39 mouse cellular contexts compared by ENCODE assay signal in the genomic region with DNA sequence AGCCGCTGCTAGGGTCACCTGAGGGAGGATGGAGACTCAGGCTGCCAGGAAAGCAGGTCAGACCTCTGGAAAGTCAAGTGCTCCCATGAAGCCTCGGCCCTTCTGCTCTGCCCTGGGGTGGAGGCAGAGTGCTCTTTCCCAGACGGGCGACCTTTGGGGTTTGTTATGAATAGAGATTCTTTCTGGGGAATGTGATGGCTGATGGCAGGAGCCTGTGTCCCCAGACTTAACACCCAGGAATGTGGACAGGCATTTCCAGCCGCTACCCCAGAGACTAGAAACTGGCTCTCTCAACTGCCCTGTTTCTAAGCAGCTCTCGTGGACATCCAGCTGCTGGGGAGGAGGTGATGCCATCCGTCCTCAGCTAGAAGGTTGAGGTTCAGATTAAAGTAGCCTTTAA. TPM values are rescaled to one million over a fixed set of nuclear protein-coding genes. Genes with fewer than 3 reads are reported as not detected.
DNase-seq lines count a peak whose midpoint lies in the region; ATAC-seq and TF ChIP-seq lines count a peak whose summit lies in the region.
"Had no signal": no experiment of that assay in that cellular context is flagged by ENCODE, and none has a peak within 500 bp of the region (broad histone marks: within the 10 kb centered on the region; RNA-seq: fewer than 3 reads in every experiment).

No protein-coding gene starts in this region.

- no peaks in the 10 kb centered on the region for H3K27me3 ChIP-seq in lung, embryonic 16.5 days (ENCODE audit: control insufficient read depth, insufficient read depth, low read depth, low read length)
- H3K27me3 ChIP-seq: embryonic facial prominence, embryonic 13.5 days; forebrain, embryonic 12.5 days; limb, embryonic 15.5 days; liver, embryonic 13.5 days; lung, embryonic 15.5 days; midbrain, embryonic 13.5 days had no signal

- no peak for DNase-seq in layer of hippocampus, adult 2 months (ENCODE audit: low spot score in 2 of 2)
- DNase-seq in layer of hippocampus, postnatal 36 days, result no peak
- DNase-seq in lung, postnatal 36 days, result peak; percentile 74
- DNase-seq in cerebellum, postnatal 14 days, result no peak
- DNase-seq in thymus, postnatal 10 days (ENCODE audit: low spot score in 2 of 2), result no peak
- DNase-seq: adrenal gland, postnatal 10 days; B cell, adult 2 months; cerebellum, adult 9-10 months; gastrocnemius, postnatal 25 days; kidney, adult 18-20 months; kidney, postnatal 36 days; liver, embryonic 13.5 days; retina, postnatal 1 day; right cerebral cortex, postnatal 14 days; thymus, postnatal 4 days had no signal

- H3K4me2 ChIP-seq in lung, embryonic 16.5 days (ENCODE audit: low read depth, low read length), result no peak overlapping the region
- H3K4me2 ChIP-seq: embryonic facial prominence, embryonic 13.5 days; forebrain, embryonic 12.5 days; limb, embryonic 15.5 days; liver, embryonic 13.5 days; lung, embryonic 15.5 days; midbrain, embryonic 13.5 days had no signal

- 0 out of 2 replicates have a peak, but pooled peaks cover 3% of the 10 kb centered on the region for H3K4me1 ChIP-seq in embryonic fibroblast, embryonic 13.5 days (ENCODE audit: control insufficient read depth, insufficient read depth, low read length)
- H3K4me1 ChIP-seq in lung, embryonic 16.5 days (replicated peaks; ENCODE audit: control insufficient read depth, insufficient read depth, low read length), result no peaks in the 10 kb centered on the region
- H3K4me1 ChIP-seq: forebrain, embryonic 12.5 days; limb, embryonic 10.5 days; liver, embryonic 13.5 days; midbrain, embryonic 13.5 days had no signal

- no peak for TF ChIP-seq POLR2A in embryonic fibroblast, embryonic 13.5 days (IDR thresholded peaks at IDR 0.05; ENCODE audit: low read depth, low read length)

- no peak overlapping the region for H3K9ac ChIP-seq in lung, embryonic 16.5 days (ENCODE audit: low read length)
- H3K9ac ChIP-seq: embryonic facial prominence, embryonic 13.5 days; forebrain, embryonic 12.5 days; limb, embryonic 15.5 days; liver, embryonic 13.5 days; lung, embryonic 15.5 days; midbrain, embryonic 13.5 days had no signal

- H3K27ac ChIP-seq in layer of hippocampus, adult 2 months, result peak overlapping the region; percentile 57; the same call in 1 of the 2 replicates
- H3K27ac ChIP-seq in embryonic fibroblast, embryonic 13.5 days (ENCODE audit: insufficient read depth, low read length), result peak overlapping the region; percentile 70
- no peak overlapping the region for H3K27ac ChIP-seq in lung, embryonic 16.5 days (ENCODE audit: low read length)
- H3K27ac ChIP-seq: embryonic facial prominence, embryonic 13.5 days; forebrain, embryonic 12.5 days; limb, embryonic 10.5 days; limb, embryonic 15.5 days; liver, embryonic 13.5 days; lung, embryonic 15.5 days; midbrain, embryonic 13.5 days had no signal

- no peaks in the 10 kb centered on the region for H3K36me3 ChIP-seq in lung, embryonic 16.5 days (ENCODE audit: control insufficient read depth, insufficient read depth, low read length)
- H3K36me3 ChIP-seq: embryonic facial prominence, embryonic 13.5 days; forebrain, embryonic 12.5 days; limb, embryonic 10.5 days; limb, embryonic 15.5 days; liver, embryonic 13.5 days; lung, embryonic 15.5 days; midbrain, embryonic 13.5 days had no signal

- peak; percentile 74 for ATAC-seq in lung, embryonic 16.5 days (ENCODE audit: low read depth)
- ATAC-seq: hindbrain, embryonic 16.5 days; midbrain, embryonic 13.5 days had no signal

- no peaks in the 10 kb centered on the region for H3K9me3 ChIP-seq in lung, embryonic 16.5 days (ENCODE audit: control insufficient read depth, low read length)
- H3K9me3 ChIP-seq: embryonic facial prominence, embryonic 13.5 days; forebrain, embryonic 12.5 days; limb, embryonic 10.5 days; limb, embryonic 15.5 days; liver, embryonic 13.5 days; lung, embryonic 15.5 days; megakaryocyte, embryonic 14.5 days; midbrain, embryonic 13.5 days had no signal

- WGBS in lung, embryonic 16.5 days, result 18% methylated on average over 7 of the region's 7 CpGs

- no peak overlapping the region for H3K4me3 ChIP-seq in layer of hippocampus, adult 2 months
- no peak overlapping the region for H3K4me3 ChIP-seq in embryonic fibroblast, embryonic 13.5 days (ENCODE audit: insufficient read depth, low read length)
- no peak overlapping the region for H3K4me3 ChIP-seq in lung, embryonic 16.5 days (ENCODE audit: low read length)
- H3K4me3 ChIP-seq: embryonic facial prominence, embryonic 13.5 days; erythroblast, embryonic 14.5 days; forebrain, embryonic 12.5 days; limb, embryonic 10.5 days; limb, embryonic 15.5 days; liver, embryonic 13.5 days; lung, embryonic 15.5 days; megakaryocyte, embryonic 14.5 days; midbrain, embryonic 13.5 days had no signal

- no peak for TF ChIP-seq CTCF in layer of hippocampus, adult 2 months (conservative IDR thresholded peaks at IDR 0.05)
- no peak for TF ChIP-seq CTCF in embryonic fibroblast, embryonic 13.5 days (IDR thresholded peaks at IDR 0.05; ENCODE audit: borderline replicate concordance, insufficient read depth, low read length)

RNA-seq across cellular contexts. Expression of a gene that starts 11.0 kb away (rescaled TPM):
- total RNA-seq in layer of hippocampus, adult 2 months (2021), result not detected
- total RNA-seq in layer of hippocampus, postnatal 36 days (2021), result under 1 TPM in 1 of 2 experiments, not detected in 1; 0.35 TPM
- polyA plus RNA-seq in embryonic fibroblast, embryonic 13.5 days (2011; ENCODE audit: insufficient read length, low read depth, missing spikeins), result 203 and 212 TPM in 2 replicates
- 2.4 and 4.1 TPM in 2 replicates for polyA plus RNA-seq in lung, embryonic 16.5 days (2015; fragmentation: Nextera tagmentation; extraction: Ambion mirVana)
- total RNA-seq: common myeloid progenitor, adult 5-6 weeks; layer of hippocampus, postnatal 25 days; monocyte, adult 5-6 weeks had no signal
- polyA plus RNA-seq: erythroblast, embryonic 14.5 days; small intestine, adult 2 months had no signal

RNA-seq across cellular contexts. Expression of a gene that starts 43.7 kb away (rescaled TPM):
- total RNA-seq in layer of hippocampus, adult 2 months (2021), result not detected
- total RNA-seq in layer of hippocampus, postnatal 36 days (2021), result not detected
- 0.26 TPM in 1 of 2 replicates, not detected in the other for polyA plus RNA-seq in embryonic fibroblast, embryonic 13.5 days (2011; ENCODE audit: insufficient read length, low read depth, missing spikeins)
- polyA plus RNA-seq in lung, embryonic 16.5 days (2015; fragmentation: Nextera tagmentation; extraction: Ambion mirVana), result not detected in 2 replicates
- total RNA-seq: adrenal gland, postnatal 10 days; common myeloid progenitor, adult 5-6 weeks; gastrocnemius, postnatal 25 days; heart, adult 8-10 months; heart, postnatal 25 days; layer of hippocampus, adult 8-10 months; layer of hippocampus, postnatal 25 days; left cerebral cortex, postnatal 10 days; monocyte, adult 5-6 weeks had no signal
- polyA plus RNA-seq: embryonic facial prominence, embryonic 13.5 days; erythroblast, embryonic 14.5 days; forebrain, embryonic 12.5 days; heart, embryonic 14.5 days; hindbrain, embryonic 11.5 days; intestine, embryonic 14.5 days; kidney, embryonic 16.5 days; limb, embryonic 10.5 days; limb, embryonic 15.5 days; liver, embryonic 13.5 days; lung, embryonic 15.5 days; small intestine, adult 2 months; stomach, embryonic 16.5 days had no signal

RNA-seq across cellular contexts. Expression of a gene that starts 59.7 kb away (rescaled TPM):
- total RNA-seq in layer of hippocampus, adult 2 months (2021), result 1 to 10 TPM; 1.1 to 1.9 TPM
- 1 to 10 TPM; 1.1 to 1.2 TPM for total RNA-seq in layer of hippocampus, postnatal 36 days (2021)
- 26.9 and 32.7 TPM in 2 replicates for polyA plus RNA-seq in embryonic fibroblast, embryonic 13.5 days (2011; ENCODE audit: insufficient read length, low read depth, missing spikeins)
- 8.2 and 9.4 TPM in 2 replicates for polyA plus RNA-seq in lung, embryonic 16.5 days (2015; fragmentation: Nextera tagmentation; extraction: Ambion mirVana)
